Mouse (Mus musculus): ENCODE measurements around the gene Spop.

DNA sequence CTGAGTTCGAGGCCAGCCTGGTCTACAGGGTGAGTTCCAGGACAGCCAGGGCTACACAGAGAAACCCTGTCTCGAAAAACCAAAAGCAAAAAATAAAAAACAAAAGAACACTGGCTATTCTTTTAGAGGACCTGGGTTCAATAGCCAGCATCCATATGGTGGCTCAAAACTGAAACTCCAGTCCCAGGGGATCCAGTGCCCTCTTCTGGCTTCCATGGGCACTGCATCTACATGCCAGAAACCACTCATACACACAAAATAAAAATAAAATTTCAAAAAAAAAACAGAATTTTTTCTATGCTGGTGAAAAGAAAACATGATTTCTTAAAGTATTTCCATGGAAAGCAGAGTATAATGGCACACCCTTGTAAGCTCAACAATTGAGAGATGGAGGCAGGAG lies 18.3 kb downstream of the Spop start:
- peak; percentile 71 for TF ChIP-seq CTCF (IDR thresholded peaks at IDR 0.05; ENCODE audit: low read depth)
- no peak for TF ChIP-seq EP300 (optimal IDR thresholded peaks at IDR 0.05)
